Mouse (Mus musculus) cerebellum, adult 11 months (tissue): Measurements from ENCODE around the gene Ddb2.
A peak's percentile ranks its signal among the peaks of the same experiment; 100 is the strongest.

Experiments used
- DNase-seq: peaks from one replicate; pipeline ENCODE4 v3.0.0; 2022

The Ddb2 gene

GRCm38 (mm10) chr2:91236601-91237510 lies at the start of gene Ddb2:
Gene Ddb2, minus strand, starts transcription at chr2:91236982.
- DNase-seq: peak; percentile 88

- peak; percentile 79 for DNase-seq
Measured at GRCm38 (mm10) chr2:91285885-91286505, 49.2 kb upstream of the Ddb2 start.

GRCm38 (mm10) chr2:91284375-91285199 lies 47.8 kb upstream of the Ddb2 start:
- DNase-seq: peak; percentile 75

GRCm38 (mm10) chr2:91283972-91284371 lies 47.2 kb upstream of the Ddb2 start:
- DNase-seq: no peak

GRCm38 (mm10) chr2:91281366-91281765 lies 44.6 kb upstream of the Ddb2 start:
- DNase-seq: no peak

- DNase-seq: no peak
Measured at GRCm38 (mm10) chr2:91279372-91279755, 42.6 kb upstream of the Ddb2 start.

- no peak for DNase-seq
Measured at GRCm38 (mm10) chr2:91278749-91279371, 42.1 kb upstream of the Ddb2 start.

- DNase-seq: peak; percentile 66
Measured at GRCm38 (mm10) chr2:91269687-91270133, 32.9 kb upstream of the Ddb2 start.

GRCm38 (mm10) chr2:91268706-91269105 lies 31.9 kb upstream of the Ddb2 start:
- DNase-seq: no peak

GRCm38 (mm10) chr2:91268042-91268441 lies 31.3 kb upstream of the Ddb2 start:
- DNase-seq: no peak

- DNase-seq: peak; percentile 98
Measured at GRCm38 (mm10) chr2:91264711-91265681, 28.2 kb upstream of the Ddb2 start, which contains the start of gene Arfgap2. Gene Arfgap2, plus strand, starts transcription at chr2:91264974.

- no peak for DNase-seq
Measured at GRCm38 (mm10) chr2:91263692-91264660, 27.2 kb upstream of the Ddb2 start.

- no peak for DNase-seq
Measured at GRCm38 (mm10) chr2:91259493-91259892, 22.7 kb upstream of the Ddb2 start.

GRCm38 (mm10) chr2:91258830-91259229 lies 22.0 kb upstream of the Ddb2 start:
- DNase-seq: no peak

- DNase-seq: no peak
Measured at GRCm38 (mm10) chr2:91258054-91258453, 21.3 kb upstream of the Ddb2 start.

GRCm38 (mm10) chr2:91257126-91257980 lies 20.6 kb upstream of the Ddb2 start:
- DNase-seq: no peak

- peak; percentile 74 for DNase-seq
Measured at GRCm38 (mm10) chr2:91256256-91257125, 19.7 kb upstream of the Ddb2 start.

GRCm38 (mm10) chr2:91255661-91256150 lies 18.9 kb upstream of the Ddb2 start, which contains the start of gene Pacsin3:
Gene Pacsin3, plus strand, starts transcription at chr2:91255954.
- DNase-seq: peak; percentile 64
